Mouse (Mus musculus) layer of hippocampus, postnatal 36 days (tissue): Measurements from ENCODE around the gene Pcca. TPM values are rescaled to one million over a fixed set of nuclear protein-coding genes. Genes with fewer than 3 reads are reported as not detected.
A peak's percentile ranks its signal among the peaks of the same experiment; 100 is the strongest.

Experiments used
- DNase-seq, 2 experiments: peaks; one replicate each; pipeline ENCODE4 v3.0.0; 2022
- total RNA-seq, 2 experiments: library from RNA; stranded (reverse); gene quantifications; 2 replicates each; pipeline ENCODE4 v1.2.3; 2021

The Pcca gene
- total RNA-seq, 2 experiments from 2014 or later: 36.1 to 52.2 TPM

GRCm38 (mm10) chr14:122837018-122837417 lies 302.9 kb downstream of the Pcca start:
- no peak for DNase-seq

DNA sequence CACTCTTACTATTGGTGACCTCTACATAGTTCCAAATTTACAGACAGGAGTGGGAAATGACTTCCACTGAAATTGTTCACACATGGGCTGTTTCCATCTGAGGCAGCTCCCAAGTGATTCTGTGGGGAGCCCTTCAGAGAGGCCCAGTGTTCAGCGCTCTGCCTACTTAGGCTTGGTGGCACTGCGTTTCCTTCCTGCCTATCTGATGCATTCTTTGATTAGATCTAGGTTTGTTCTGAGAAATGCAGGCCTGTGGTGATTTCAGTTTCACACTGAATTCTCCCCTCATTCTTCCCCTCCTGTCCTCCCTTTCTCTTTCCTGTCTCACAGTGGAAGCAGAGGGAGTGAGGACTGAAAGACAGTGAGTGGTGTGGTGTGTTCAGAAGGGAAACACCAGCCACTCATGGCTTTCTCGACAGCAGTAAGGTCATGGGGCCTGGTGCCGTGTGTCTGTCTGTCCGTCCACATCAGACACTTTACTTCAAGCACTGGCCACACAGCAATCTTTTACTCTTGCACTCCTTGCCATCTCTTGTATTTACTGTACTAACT lies 318.5 kb downstream of the Pcca start:
- DNase-seq: no peak

DNA sequence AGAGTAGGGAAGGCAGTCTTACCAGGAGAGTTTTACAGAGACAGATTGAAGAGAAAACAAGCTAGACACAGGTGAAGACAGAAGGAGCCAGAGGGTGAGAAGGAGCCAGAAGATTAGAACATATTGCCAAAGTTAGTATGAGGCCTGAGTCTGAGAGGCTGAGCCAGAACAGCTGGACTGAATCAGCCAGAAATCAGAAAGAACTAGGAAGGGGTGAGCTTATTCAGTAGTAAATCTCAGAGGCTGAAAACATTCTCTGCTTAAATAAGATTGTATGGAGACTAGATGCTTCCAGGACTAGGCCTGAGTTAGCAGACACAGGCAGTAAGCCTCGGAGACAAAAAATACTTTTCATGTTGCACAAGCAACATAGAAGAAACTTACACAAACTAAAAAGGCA lies 325.7 kb downstream of the Pcca start:
- no peak for DNase-seq

GRCm38 (mm10) chr14:122862623-122863022 lies 328.5 kb downstream of the Pcca start:
- no peak for DNase-seq

- DNase-seq: no peak
These were observed 331.5 kb downstream of the Pcca start for GRCm38 (mm10) chr14:122865462-122866129.

DNA sequence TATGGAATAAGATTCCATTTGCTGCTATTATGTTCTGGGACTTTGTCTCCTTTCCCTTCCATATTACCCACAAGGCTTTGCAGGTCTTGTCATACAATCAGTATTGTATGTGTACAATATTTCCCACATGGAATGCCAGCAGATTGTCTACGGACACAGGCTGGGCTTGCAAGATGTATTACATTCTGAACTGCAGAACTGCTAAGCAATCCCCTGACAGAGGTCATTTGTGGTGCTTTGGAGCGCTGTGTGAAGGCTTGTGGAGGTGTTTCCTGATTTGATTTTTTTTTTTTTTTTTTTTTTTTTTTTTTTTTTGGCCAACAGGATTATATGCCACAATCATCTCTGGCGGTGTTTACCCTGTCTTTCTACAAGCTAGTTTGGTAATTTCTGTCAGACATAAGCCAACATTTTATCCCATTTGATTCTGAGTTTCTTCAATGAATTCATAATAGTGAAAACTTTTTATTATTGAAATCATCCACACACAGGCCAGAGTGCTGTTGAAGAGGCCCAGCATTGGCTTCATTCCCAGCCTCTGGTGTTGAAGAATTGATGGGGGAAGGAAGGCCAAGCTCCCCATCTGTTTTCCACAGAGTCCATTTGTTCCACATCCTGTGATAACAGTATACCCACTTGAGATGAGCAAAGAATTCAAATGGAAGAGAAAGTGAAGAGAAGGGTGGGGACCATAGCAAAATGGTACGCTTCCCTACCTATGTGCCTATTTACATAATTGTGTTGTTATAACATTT lies 333.6 kb downstream of the Pcca start:
- DNase-seq: no peak

- DNase-seq: no peak
These were observed 335.7 kb downstream of the Pcca start for GRCm38 (mm10) chr14:122869831-122870230.

DNA sequence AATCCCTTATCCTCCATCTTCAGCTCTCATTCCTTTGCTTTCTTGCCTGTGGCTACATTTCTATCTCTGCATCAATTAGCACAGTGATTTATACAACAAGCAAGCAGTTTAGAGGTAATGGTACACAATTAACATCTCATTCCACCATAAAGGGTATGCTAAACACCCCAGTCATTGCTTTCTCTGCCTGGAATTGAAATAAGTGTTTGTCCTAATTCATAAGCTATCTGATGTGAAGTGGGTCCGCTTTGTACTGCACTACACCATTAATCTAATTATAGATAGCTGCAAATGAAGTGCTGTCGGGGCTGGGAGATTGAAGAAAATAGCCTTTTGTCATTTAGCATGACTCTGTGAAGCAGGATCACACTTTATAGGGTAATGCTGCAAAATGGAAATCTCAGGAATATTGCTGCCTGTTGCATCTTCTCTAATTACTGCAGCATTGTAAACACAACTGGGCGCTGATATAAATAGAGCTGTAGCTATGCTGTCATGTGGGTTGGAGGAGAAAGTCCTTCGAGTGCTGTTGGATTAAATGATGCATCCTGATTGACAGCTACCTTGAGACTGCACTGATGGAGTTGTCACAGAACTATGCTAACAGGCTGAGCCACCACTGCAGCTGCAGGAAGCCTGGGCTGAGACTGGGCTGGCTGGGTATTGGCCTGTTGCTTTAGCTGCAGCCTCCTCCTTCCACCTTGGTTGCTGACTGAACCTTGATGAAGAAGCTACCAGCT lies 337.9 kb downstream of the Pcca start:
- no peak for DNase-seq

- no peak for DNase-seq
These were observed 338.5 kb downstream of the Pcca start for GRCm38 (mm10) chr14:122872612-122873011.

DNA sequence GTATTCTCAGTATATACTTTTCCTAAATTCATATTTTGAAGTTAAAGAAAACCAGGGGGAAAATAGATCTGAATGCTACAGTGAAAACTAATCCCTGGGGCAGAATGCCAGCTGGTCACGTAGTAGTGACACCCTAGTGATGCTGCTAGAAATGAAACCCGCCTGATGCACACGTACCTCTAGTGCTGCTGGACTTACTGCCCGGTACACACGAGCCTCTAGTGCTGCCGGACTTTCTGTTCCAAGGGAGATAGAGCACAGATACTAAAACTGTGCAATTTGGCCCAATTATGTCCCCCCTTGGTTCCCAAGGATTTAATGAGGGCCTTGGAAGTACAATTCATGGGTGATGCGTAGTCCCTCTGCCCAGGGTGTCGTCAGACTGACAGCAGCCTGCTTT lies 340.9 kb downstream of the Pcca start:
- no peak for DNase-seq

DNA sequence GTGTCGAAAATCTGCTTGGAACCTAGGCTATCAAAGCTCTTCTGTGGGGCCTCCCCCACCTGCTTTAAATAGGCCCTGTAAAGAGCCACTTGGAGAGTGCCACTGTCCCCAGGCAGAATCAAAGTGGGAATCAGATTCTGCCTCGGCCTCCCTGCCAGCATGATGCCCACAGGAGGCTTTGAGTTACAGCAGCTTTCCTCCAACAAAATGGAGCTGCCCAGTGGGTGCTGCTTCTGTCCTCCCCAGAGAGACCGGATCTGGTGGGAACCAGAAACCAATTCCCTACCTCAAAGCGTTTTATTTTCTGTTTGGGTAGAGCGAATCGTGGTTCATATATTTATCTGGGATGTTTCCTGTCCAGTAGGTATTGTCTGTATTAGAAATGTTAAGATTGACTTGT lies 341.5 kb downstream of the Pcca start:
- DNase-seq: no peak

- peak; percentile 81 to 82 for DNase-seq
These were observed 342.0 kb downstream of the Pcca start for GRCm38 (mm10) chr14:122876163-122876562.

DNA sequence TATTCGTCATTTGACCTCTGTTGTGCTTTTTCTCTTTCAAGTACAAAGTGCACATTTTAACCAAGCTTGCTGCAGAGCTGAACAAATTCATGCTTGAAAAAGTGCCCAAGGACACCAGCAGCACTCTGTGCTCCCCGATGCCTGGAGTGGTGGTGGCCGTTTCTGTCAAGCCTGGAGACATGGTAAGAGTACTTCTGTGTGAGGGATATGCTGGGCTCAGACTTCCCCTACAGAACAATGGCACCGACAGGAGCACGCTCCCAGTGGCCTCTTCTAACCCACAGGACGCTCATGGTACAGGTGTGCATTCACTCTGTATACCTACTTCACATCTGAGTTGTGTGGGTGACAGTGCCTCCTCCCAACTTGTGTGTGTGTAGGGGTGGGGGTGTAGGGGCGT lies 342.6 kb downstream of the Pcca start:
- DNase-seq: no peak

DNA sequence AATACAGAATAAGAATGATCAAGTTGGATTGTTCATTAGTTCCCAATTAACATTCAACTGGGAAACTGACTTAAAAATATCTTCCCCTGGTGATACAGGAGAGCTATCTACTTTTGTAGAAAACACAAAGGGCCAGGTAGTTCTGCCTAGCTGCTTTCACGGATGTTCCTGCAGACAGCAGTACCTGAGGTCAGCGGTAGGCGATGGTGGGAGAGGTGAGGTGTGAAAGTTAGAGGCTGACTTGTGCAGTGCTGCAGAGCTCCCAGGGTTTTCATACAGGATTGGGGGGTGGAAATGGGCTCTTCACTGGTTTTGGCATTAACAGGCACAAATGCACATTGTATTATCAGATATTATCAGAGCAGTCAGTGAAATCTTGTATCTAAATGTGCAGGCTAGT lies 343.7 kb downstream of the Pcca start:
- no peak for DNase-seq

DNA sequence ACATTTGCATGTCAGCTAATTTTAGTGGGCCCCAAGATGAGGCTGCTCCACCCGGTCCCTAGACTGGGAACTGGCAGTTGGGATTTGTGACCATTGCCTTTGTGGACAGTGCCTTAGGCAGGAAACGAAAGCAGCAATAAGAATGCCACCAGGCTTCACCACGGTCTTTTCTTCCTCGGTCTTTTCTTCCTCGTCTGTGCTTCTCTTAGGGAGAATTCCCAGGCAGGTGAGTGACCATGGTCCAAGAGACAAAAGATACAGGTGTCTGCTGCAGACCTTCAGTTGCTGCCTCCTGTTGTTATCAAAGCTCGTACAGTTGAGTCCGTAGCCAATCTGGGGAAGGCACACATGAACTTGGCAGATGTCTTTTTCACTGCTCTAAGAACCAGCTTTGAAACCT lies 346.2 kb downstream of the Pcca start:
- DNase-seq: no peak

DNA sequence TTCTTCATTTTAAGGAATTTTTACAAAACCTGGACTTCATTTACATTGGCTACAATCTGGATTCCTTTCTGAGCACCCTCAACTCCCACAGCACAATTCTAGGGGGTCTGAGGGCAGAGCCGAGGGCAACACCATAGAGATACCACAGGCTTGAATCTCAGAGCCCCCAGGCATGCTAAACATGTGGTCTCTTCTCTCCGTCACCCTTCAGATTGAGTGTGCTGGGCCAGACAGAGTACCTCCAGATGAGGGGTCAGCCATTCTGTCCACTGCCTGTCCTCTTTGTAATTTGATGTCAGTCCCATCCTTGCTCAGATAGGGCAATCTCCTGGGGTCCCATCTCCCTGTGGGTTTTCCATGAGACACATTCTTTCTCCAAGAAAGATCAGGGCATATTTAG lies 347.6 kb downstream of the Pcca start:
- DNase-seq: no peak

DNA sequence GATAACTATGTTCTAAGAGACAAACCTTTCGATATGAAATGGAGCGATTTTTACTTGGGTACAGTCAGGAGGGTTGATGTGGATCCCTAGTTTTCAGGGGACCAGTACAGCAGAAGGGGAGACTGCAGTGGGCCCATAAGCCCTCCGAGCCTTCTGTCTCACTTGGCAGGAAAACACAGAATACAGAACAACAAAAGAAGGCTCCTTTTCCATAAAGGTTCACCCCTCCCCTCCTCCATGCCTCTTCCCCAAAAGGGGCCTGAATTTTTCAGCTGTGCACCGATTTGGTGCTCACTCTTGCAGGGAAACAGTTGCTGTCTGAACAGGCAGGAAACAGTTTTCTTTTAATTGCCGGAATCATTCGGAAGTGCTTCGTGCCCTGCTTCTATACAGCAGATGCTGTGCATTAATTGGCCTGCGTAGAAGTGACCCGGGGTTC lies 348.1 kb downstream of the Pcca start:
- no peak for DNase-seq

DNA sequence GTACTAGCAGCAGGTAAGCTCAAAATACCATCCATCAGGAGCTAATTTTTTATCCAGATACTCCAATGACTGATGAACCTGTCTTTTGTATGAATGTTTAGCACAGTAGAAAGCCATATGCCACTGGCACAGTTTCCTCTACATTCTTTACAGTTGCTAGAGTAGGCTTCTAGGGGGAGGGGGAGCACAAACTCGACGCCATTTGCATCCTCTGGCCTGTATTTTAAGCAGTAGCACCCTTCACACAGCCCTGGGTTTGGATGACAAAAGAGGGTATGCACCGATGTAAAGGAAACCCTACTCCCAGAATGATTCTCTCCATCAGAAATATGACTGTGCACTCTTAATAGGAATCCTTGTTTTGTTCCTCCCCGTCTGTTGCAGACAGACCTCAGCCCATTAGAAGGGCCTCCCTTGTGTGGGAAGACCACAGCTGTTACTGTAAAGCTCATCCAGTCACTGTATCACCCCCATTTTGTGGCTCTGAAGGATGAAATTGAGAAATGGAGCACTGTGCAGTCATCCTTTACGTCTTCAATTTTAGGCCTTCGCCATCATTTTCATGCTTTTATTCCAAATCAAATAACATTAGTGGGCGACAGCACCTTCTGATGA lies 348.8 kb downstream of the Pcca start:
- no peak for DNase-seq

DNA sequence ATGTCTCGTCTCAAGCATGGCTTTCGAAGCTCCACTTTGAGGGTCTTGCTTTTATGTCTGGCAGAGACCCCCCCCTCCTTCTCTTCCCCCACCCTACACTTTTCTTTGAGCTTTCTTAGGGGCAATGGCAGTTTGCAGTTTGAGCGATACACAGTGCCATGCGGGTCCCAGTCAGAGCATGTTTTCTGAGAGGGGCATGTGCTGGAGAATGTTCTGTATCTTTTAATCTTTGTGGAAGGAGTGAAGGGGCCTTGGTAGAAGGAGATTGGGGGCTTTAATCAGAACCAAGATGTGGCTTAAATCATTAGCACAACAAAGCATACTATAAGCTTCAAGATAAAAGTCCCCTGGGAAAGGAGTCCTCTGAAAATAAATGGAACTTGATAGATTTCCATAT lies 349.3 kb downstream of the Pcca start:
- DNase-seq: no peak

GRCm38 (mm10) chr14:122883821-122884584 lies 349.9 kb downstream of the Pcca start:
- DNase-seq: peak in 1 of 2 experiments; percentile 33

DNA sequence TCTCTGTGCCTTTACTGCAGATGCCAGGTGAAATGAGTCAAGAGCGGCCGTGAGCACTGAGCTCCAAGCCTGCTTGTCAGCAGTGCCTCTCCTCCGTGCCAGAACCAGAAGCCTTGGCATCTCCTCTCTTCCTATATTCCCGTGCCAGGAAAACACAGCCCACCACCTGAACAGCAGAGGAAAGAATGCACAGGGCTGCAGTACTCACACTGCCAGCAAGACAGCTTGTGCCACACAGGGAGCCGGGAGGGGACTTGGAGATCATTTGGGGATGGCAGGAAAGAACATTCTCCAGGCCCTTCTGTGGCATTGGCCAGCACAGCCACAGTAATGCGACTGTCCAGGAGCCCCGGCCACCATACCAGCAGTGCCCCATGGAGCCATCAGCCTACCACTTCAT lies 351.8 kb downstream of the Pcca start:
- DNase-seq: peak; percentile 54 to 62

GRCm38 (mm10) chr14:122887278-122887677 lies 353.2 kb downstream of the Pcca start:
- no peak for DNase-seq
